In genomic region chr11:63925161-63925582, GRCm38 (mm10) we compare ENCODE assay signal across 8 mouse cellular contexts. TPM values are rescaled to one million over a fixed set of nuclear protein-coding genes. Genes with fewer than 3 reads are reported as not detected.
DNase-seq lines count a peak whose midpoint lies in the region; ATAC-seq lines count a peak whose summit lies in the region.

No protein-coding gene starts in this region.

- under 1% methylated on average over 31 of the region's 31 CpGs for WGBS in hindbrain, embryonic 12.5 days

- no peak overlapping the region for H3K9ac ChIP-seq in hindbrain, embryonic 12.5 days

- no peak overlapping the region for H3K27ac ChIP-seq in hindbrain, embryonic 12.5 days

- peak overlapping the region; percentile 25 for H3K4me3 ChIP-seq in hindbrain, embryonic 12.5 days

- H3K36me3 ChIP-seq in hindbrain, embryonic 12.5 days, result no peaks in the 10 kb centered on the region

- peaks cover 53% of the 10 kb centered on the region for H3K27me3 ChIP-seq in hindbrain, embryonic 12.5 days

- ATAC-seq in hindbrain, embryonic 12.5 days (ENCODE audit: low FRiP score), result no peak

- no peaks in the 10 kb centered on the region for H3K9me3 ChIP-seq in hindbrain, embryonic 12.5 days (replicated peaks)

- DNase-seq in ES-CJ7 (ENCODE audit: low read depth, low spot score), result peak; percentile 85
- peak; percentile 11 for DNase-seq in cerebellum, adult 9-10 months
- peak; percentile 47 to 61 for DNase-seq in frontal cortex, postnatal 25 days (ENCODE audit: low spot score in 2 of 2)
- DNase-seq in layer of hippocampus, postnatal 36 days, result peak; percentile 71 to 73
- peak; percentile 92 for DNase-seq in lung, postnatal 36 days
- peak; percentile 80 for DNase-seq in retina, embryonic 14.5 days (ENCODE audit: low spot score)
- DNase-seq in thymus, postnatal 36 days, result peak; percentile 77

- H3K4me1 ChIP-seq in hindbrain, embryonic 12.5 days, result peaks cover 32% of the 10 kb centered on the region

- H3K4me2 ChIP-seq in hindbrain, embryonic 12.5 days (replicated peaks), result peak overlapping the region; percentile 48

RNA-seq across cellular contexts. Expression of gene Hs3st3b1, which starts 3.1 kb away (rescaled TPM):
- 11.2 and 15.1 TPM in 2 replicates for polyA plus RNA-seq in hindbrain, embryonic 12.5 days (2016; fragmentation: Nextera tagmentation; extraction: Ambion mirVana)
- total RNA-seq in layer of hippocampus, postnatal 36 days (2021), result under 1 TPM; 0.52 to 0.63 TPM

Comparison
In these comparisons a context has a peak if more than half of its experiments do, and no peak if none do; other contexts are left out.
1. DNase-seq: peak in every context shown above with its lines; median percentile 92 in lung, postnatal 36 days; 85 in ES-CJ7; 80 in retina, embryonic 14.5 days; 77 in thymus, postnatal 36 days; 72 in layer of hippocampus, postnatal 36 days; 54 in frontal cortex, postnatal 25 days; 11 in cerebellum, adult 9-10 months.